Mouse (Mus musculus) adrenal gland, postnatal 4 days (tissue): Measurements from ENCODE around the gene Elfn2. TPM values are rescaled to one million over a fixed set of nuclear protein-coding genes. Genes with fewer than 3 reads are reported as not detected.

Experiments used
- DNase-seq, 2 experiments: peaks; one replicate each; pipeline ENCODE4 v3.0.0; 2021 to 2022; ENCODE audit warnings: low spot score in 2 of 2, mixed read lengths in 2 of 2
- total RNA-seq, 2 experiments: library from RNA; stranded (reverse); gene quantifications; 2 replicates each; pipeline ENCODE4 v1.2.3; 2021

The Elfn2 gene
- total RNA-seq, 2 experiments from 2014 or later, result 3.9 to 4.2 TPM

- DNase-seq, result no peak
Observed at GRCm38 (mm10) chr15:78726697-78727096, 8.1 kb upstream of the Elfn2 start.

GRCm38 (mm10) chr15:78720532-78720931 lies 2.0 kb upstream of the Elfn2 start:
- DNase-seq, result peak in 1 of 2 experiments; percentile 28

GRCm38 (mm10) chr15:78720094-78720493 lies 1.5 kb upstream of the Elfn2 start:
- peak; percentile 31 to 34 for DNase-seq

- DNase-seq, result no peak
Observed at GRCm38 (mm10) chr15:78719416-78719815, 845 bp upstream of the Elfn2 start.

GRCm38 (mm10) chr15:78716936-78717335 lies 1.6 kb downstream of the Elfn2 start:
- no peak for DNase-seq

GRCm38 (mm10) chr15:78715856-78716255 lies 2.7 kb downstream of the Elfn2 start:
- DNase-seq, result no peak

GRCm38 (mm10) chr15:78713751-78714150 lies 4.8 kb downstream of the Elfn2 start:
- DNase-seq, result no peak

GRCm38 (mm10) chr15:78712335-78713258 lies 6.0 kb downstream of the Elfn2 start:
- no peak for DNase-seq

GRCm38 (mm10) chr15:78711935-78712334 lies 6.6 kb downstream of the Elfn2 start:
- DNase-seq, result no peak

- DNase-seq, result no peak
Observed at GRCm38 (mm10) chr15:78710634-78711033, 7.9 kb downstream of the Elfn2 start.

GRCm38 (mm10) chr15:78709767-78710166 lies 8.8 kb downstream of the Elfn2 start:
- DNase-seq, result no peak

GRCm38 (mm10) chr15:78706630-78707029 lies 11.9 kb downstream of the Elfn2 start:
- DNase-seq, result no peak

- DNase-seq, result no peak
Observed at GRCm38 (mm10) chr15:78704824-78705223, 13.7 kb downstream of the Elfn2 start.

- no peak for DNase-seq
Observed at GRCm38 (mm10) chr15:78704007-78704406, 14.6 kb downstream of the Elfn2 start.

- DNase-seq, result no peak
Observed at GRCm38 (mm10) chr15:78700420-78700819, 18.2 kb downstream of the Elfn2 start.

GRCm38 (mm10) chr15:78699513-78699912 lies 19.1 kb downstream of the Elfn2 start:
- DNase-seq, result no peak

- no peak for DNase-seq
Observed at GRCm38 (mm10) chr15:78698491-78699135, 20.0 kb downstream of the Elfn2 start.

- DNase-seq, result no peak
Observed at GRCm38 (mm10) chr15:78698084-78698483, 20.5 kb downstream of the Elfn2 start.

- DNase-seq, result no peak
Observed at GRCm38 (mm10) chr15:78695745-78696144, 22.8 kb downstream of the Elfn2 start.

GRCm38 (mm10) chr15:78692505-78692904 lies 26.1 kb downstream of the Elfn2 start:
- DNase-seq, result no peak

GRCm38 (mm10) chr15:78690716-78691115 lies 27.9 kb downstream of the Elfn2 start:
- no peak for DNase-seq

GRCm38 (mm10) chr15:78686910-78687309 lies 31.7 kb downstream of the Elfn2 start:
- no peak for DNase-seq
